Mouse (Mus musculus): ENCODE data around the gene Edf1.

The Edf1 gene

GRCm38 (mm10) chr2:25565741-25566140 is 8.1 kb downstream of the Edf1 start:
- DNase-seq = no peak

- DNase-seq = no peak
Observed at GRCm38 (mm10) chr2:25566558-25566957, 8.9 kb downstream of the Edf1 start.

- no peak for DNase-seq
Observed at GRCm38 (mm10) chr2:25568473-25569019, 10.9 kb downstream of the Edf1 start.

- no peak for DNase-seq
Observed at GRCm38 (mm10) chr2:25569323-25569722, 11.7 kb downstream of the Edf1 start.

- no peak for DNase-seq
Observed at GRCm38 (mm10) chr2:25571221-25571620, 13.6 kb downstream of the Edf1 start.

GRCm38 (mm10) chr2:25573068-25573467 is 15.4 kb downstream of the Edf1 start:
- DNase-seq = no peak

GRCm38 (mm10) chr2:25574136-25574535 is 16.5 kb downstream of the Edf1 start:
- no peak for DNase-seq

- peak; percentile 97 for DNase-seq
Observed at GRCm38 (mm10) chr2:25574579-25575431, 17.2 kb downstream of the Edf1 start, which contains the start of the genes Mamdc4 and Phpt1. Gene Mamdc4, minus strand, starts transcription at chr2:25574845. Gene Phpt1, minus strand, starts transcription at chr2:25575224.

GRCm38 (mm10) chr2:25575432-25576027 is 17.9 kb downstream of the Edf1 start:
- peak in 1 of 2 experiments; percentile 54 for DNase-seq

- DNase-seq = no peak
Observed at GRCm38 (mm10) chr2:25576028-25576850, 18.6 kb downstream of the Edf1 start.

- no peak for DNase-seq
Observed at GRCm38 (mm10) chr2:25576965-25577891, 19.6 kb downstream of the Edf1 start.

- no peak for DNase-seq
Observed at GRCm38 (mm10) chr2:25577951-25578795, 20.5 kb downstream of the Edf1 start.

GRCm38 (mm10) chr2:25578796-25579736 is 21.4 kb downstream of the Edf1 start:
- no peak for DNase-seq

GRCm38 (mm10) chr2:25579737-25580460 is 22.3 kb downstream of the Edf1 start:
- DNase-seq = peak in 1 of 2 experiments; percentile 47

GRCm38 (mm10) chr2:25580621-25581101 is 23.0 kb downstream of the Edf1 start:
- DNase-seq = no peak

GRCm38 (mm10) chr2:25581294-25581864 is 23.7 kb downstream of the Edf1 start, which contains the start of gene Ajm1:
Gene Ajm1, minus strand, starts transcription at chr2:25581757.
- DNase-seq = peak; percentile 56 to 57

GRCm38 (mm10) chr2:25581901-25582301 is 24.3 kb downstream of the Edf1 start:
- DNase-seq = no peak

GRCm38 (mm10) chr2:25582466-25583119 is 24.9 kb downstream of the Edf1 start:
- DNase-seq = no peak

All from lung, adult 18-20 months (tissue).